Mouse (Mus musculus) liver, adult 2 months (tissue): Measurements from ENCODE around the gene Men1.

Experiments
- CTCF ChIP-seq: fragments of 200-500 bp; IDR thresholded peaks from 2 replicates; pipeline ENCODE4 v1.5.1; 2011; ENCODE audit warnings: low read depth, low read length, control low read depth
- POLR2A ChIP-seq: fragments of 200-500 bp; IDR thresholded peaks from 2 replicates; pipeline ENCODE4 v1.6.1; 2011; ENCODE audit warnings: low read length, control low read depth; ENCODE audit not compliant: insufficient read depth; ENCODE audit errors: extremely low read depth

DNA sequence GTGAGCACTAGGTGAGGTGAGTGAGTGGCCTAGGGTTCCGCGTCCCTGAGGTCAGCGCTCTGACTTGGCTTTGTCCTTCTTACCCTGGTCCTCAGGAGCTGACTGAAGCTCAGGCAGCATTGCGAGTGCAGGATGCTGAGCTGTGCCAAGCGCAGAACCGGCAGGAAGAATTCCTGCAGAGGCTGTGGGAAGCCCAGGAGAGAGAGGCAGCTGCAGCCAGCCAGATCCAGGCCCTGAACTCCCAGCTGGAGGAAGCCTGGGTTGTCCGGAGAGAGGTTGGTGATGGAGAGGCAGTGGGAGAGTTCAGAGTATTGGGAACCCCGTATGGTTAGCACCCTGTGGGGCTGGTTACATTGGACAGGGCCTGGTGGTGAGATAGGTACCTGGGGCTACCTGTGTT lies 21.0 kb upstream of the Men1 start:
- no peak for TF ChIP-seq CTCF
- TF ChIP-seq POLR2A: no peak
